Mouse (Mus musculus) ES-E14 (cell line): ENCODE measurements at regions not wholly inside any gene's neighbourhood (a gene's known extent, or its start where the extent isn't known, plus 50 kb on each side); places are given as distances from the start of the nearest gene placed in this dataset.

ENCODE experiments used
- DNase-seq: peaks from one replicate; pipeline ENCODE4 v3.0.0-alpha.2; 2013; ENCODE audit warnings: low read depth, low spot score
- H3K27ac ChIP-seq: 2 replicates; pipeline ENCODE4 v1.5.1; 2012; ENCODE audit warnings: low read depth, mild to moderate bottlenecking, low read length, moderate library complexity, mixed read lengths; ENCODE audit not compliant: poor library complexity, insufficient read depth, severe bottlenecking
- H3K36me3 ChIP-seq: 2 replicates; pipeline ENCODE4 v1.6.1; 2012; ENCODE audit warnings: mild to moderate bottlenecking, low read length, moderate library complexity, mixed read lengths; ENCODE audit not compliant: control insufficient read depth, poor library complexity, insufficient read depth, severe bottlenecking
- H3K4me1 ChIP-seq, 2 experiments: fragments of 150-350 bp in 1 of 2; sonication (generic) in 1 of 2; 2 replicates each; pipeline ENCODE4 v1.6.1; 2012; ENCODE audit warnings: low read length in 2 of 2, mild to moderate bottlenecking in 1 of 2, mixed read lengths in 1 of 2; ENCODE audit not compliant: control insufficient read depth in 2 of 2, insufficient read depth in 2 of 2, poor library complexity in 1 of 2
- H3K4me3 ChIP-seq, 2 experiments: fragments of 150-350 bp in 1 of 2; sonication (generic) in 1 of 2; 2 replicates each; pipeline ENCODE4 v1.5.1; 2012; ENCODE audit warnings: low read length in 2 of 2, low read depth in 1 of 2, mild to moderate bottlenecking in 1 of 2, mixed read lengths in 1 of 2; ENCODE audit not compliant: insufficient read depth in 1 of 2, poor library complexity in 1 of 2, severe bottlenecking in 1 of 2
- H3K9ac ChIP-seq: 2 replicates; pipeline ENCODE4 v1.6.1; 2012; ENCODE audit warnings: low read depth, mild to moderate bottlenecking, low read length, mixed read lengths; ENCODE audit not compliant: poor library complexity, insufficient read depth, severe bottlenecking
- H3K9me3 ChIP-seq: fragments of 150-350 bp; sonication (generic); 2 replicates; pipeline ENCODE4 v1.6.1; 2012; ENCODE audit warnings: low read depth, mild to moderate bottlenecking, low read length; ENCODE audit not compliant: control insufficient read depth, insufficient read depth
- CHD2 ChIP-seq: IDR thresholded peaks from 2 replicates; pipeline ENCODE4 v1.6.1; 2014; ENCODE audit warnings: mild to moderate bottlenecking, low read depth, low read length, inconsistent platforms
- HCFC1 ChIP-seq: IDR thresholded peaks from 2 replicates; pipeline ENCODE4 v1.6.1; 2012; ENCODE audit warnings: low read length, inconsistent platforms, borderline replicate concordance; ENCODE audit not compliant: insufficient read depth
- MAFK ChIP-seq: IDR thresholded peaks from 2 replicates; pipeline ENCODE4 v1.6.1; 2014; ENCODE audit warnings: mild to moderate bottlenecking, low read depth, low read length, inconsistent platforms; ENCODE audit not compliant: insufficient read depth
- ZC3H11A ChIP-seq: IDR thresholded peaks from 2 replicates; pipeline ENCODE4 v1.6.1; 2012; ENCODE audit warnings: low read depth, mild to moderate bottlenecking, inconsistent platforms, low read length, borderline replicate concordance
- ZNF384 ChIP-seq: IDR thresholded peaks from 2 replicates; pipeline ENCODE4 v1.6.1; 2012; ENCODE audit warnings: low read depth, low read length, inconsistent platforms
- in situ Hi-C, 2 experiments: fragments of 600-800 bp; cut with MboI; formaldehyde crosslinking; loops; one replicate each; pipeline ENCODE4 v1.15.1; 2025; ENCODE audit warnings: low sequenced_read_pairs in 2 of 2, inconsistent platforms in 1 of 2; ENCODE audit not compliant: unreplicated experiment in 2 of 2

DNA sequence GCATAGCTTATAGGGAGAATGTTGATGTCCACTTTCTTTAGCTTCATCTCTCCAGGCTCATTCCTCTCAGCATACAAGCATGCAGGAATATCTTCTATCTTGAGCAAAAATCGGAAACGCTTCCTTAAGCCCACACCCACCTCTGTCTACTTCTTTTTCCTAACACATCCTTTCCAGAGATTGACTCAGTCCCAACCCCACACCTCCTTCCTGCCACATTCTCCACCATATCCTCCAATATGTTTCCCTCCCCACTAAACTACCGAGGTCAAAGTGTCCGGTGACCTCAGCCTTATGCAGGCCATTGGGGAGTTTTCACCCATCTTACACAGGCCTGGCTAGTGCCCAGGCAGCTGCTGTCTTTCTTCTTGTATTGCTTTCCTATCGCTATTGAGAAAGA is 301.4 kb downstream of the Gm49356 start:
- in situ Hi-C loops = no loop called here

GRCm38 (mm10) chr15:59194421-59194820 is 305.3 kb downstream of the Gm49356 start:
- Histone ChIP-seq H3K4me3 (no peak overlapping the region), H3K9me3 (no peaks in the 10 kb centered on the region), H3K27ac (no peak overlapping the region), H3K36me3 (no peaks in the 10 kb centered on the region), H3K4me1 (peaks cover 2 to 8% of the 10 kb centered on the region in 2 experiments; a peak in 2 of 4 replicates), H3K9ac (no peak overlapping the region)
- no peak for TF ChIP-seq ZC3H11A
- TF ChIP-seq MAFK = no peak
- no peak for TF ChIP-seq CHD2
- no peak for TF ChIP-seq ZNF384
- TF ChIP-seq HCFC1 = no peak
- DNase-seq = no peak
- in situ Hi-C loops = no loop called here

More for the DNA sequence above, 301.4 kb downstream of the Gm49356 start:
- Histone ChIP-seq H3K27ac (no peak overlapping the region), H3K4me3 (no peak overlapping the region), H3K9me3 (no peaks in the 10 kb centered on the region), H3K9ac (no peak overlapping the region), H3K36me3 (no peaks in the 10 kb centered on the region), H3K4me1 (peaks cover 0 to 9% of the 10 kb centered on the region in 2 experiments; a peak in 1 of 4 replicates)
- DNase-seq = no peak
- TF ChIP-seq ZNF384 = no peak
- TF ChIP-seq HCFC1 = no peak
- TF ChIP-seq MAFK = no peak
- TF ChIP-seq CHD2 = no peak
- TF ChIP-seq ZC3H11A = no peak

DNA sequence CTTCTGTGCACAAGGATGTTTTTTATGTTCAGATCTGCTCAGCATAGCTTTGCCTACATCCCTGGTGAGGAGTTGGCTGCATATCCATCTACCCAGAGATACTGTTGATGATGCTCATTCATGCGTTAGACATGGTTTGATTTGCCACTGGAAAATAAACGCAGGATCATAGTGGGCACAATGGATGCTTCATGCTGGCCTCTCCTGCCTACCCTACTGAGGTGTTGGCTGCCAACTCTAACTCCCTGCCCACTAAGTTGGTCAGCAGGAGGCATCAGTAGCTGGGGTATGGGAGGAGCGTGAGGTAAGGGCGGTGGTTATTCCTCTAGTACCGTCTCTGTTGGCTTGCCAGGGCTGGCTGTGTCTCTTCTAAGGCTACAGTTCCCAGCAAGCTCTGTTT is 307.3 kb downstream of the Gm49356 start:
- Histone ChIP-seq H3K9me3 (no peaks in the 10 kb centered on the region), H3K4me1 (peaks cover 2 to 7% of the 10 kb centered on the region in 2 experiments; a peak in 2 of 4 replicates), H3K9ac (no peak overlapping the region), H3K27ac (no peak overlapping the region), H3K36me3 (no peaks in the 10 kb centered on the region), H3K4me3 (no peak overlapping the region)
- TF ChIP-seq ZC3H11A = no peak
- TF ChIP-seq CHD2 = no peak
- TF ChIP-seq ZNF384 = no peak
- no peak for TF ChIP-seq HCFC1
- TF ChIP-seq MAFK = no peak
- no peak for DNase-seq
- in situ Hi-C loops = no loop called here

GRCm38 (mm10) chr15:59197455-59198391 is 308.6 kb downstream of the Gm49356 start:
- no peak for DNase-seq
- TF ChIP-seq CHD2 = no peak
- TF ChIP-seq HCFC1 = no peak
- TF ChIP-seq ZNF384 = peak; percentile 77
- Histone ChIP-seq H3K9ac (0 out of 2 replicates have a peak overlapping the region, but pooled peaks have one; percentile 20), H3K36me3 (no peaks in the 10 kb centered on the region), H3K4me1 (peaks cover 2 to 15% of the 10 kb centered on the region in 2 experiments; a peak in 3 of 4 replicates), H3K4me3 (no peak overlapping the region), H3K9me3 (no peaks in the 10 kb centered on the region), H3K27ac (no peak overlapping the region)
- in situ Hi-C loops = no loop called here
